Mouse (Mus musculus) lung, adult 2 months (tissue): ENCODE measurements around the gene Satb1.

Source experiments
- CTCF ChIP-seq: fragments of 200-500 bp; IDR thresholded peaks from 2 replicates; pipeline ENCODE4 v1.5.1; 2011; ENCODE audit warnings: mild to moderate bottlenecking, low read length, control low read depth; ENCODE audit not compliant: insufficient read depth
- POLR2A ChIP-seq: fragments of 200-500 bp; IDR thresholded peaks from 2 replicates; pipeline ENCODE4 v1.6.1; 2011; ENCODE audit warnings: low read depth, mild to moderate bottlenecking, control low read depth, low read length, borderline replicate concordance; ENCODE audit errors: extremely low read depth

DNA sequence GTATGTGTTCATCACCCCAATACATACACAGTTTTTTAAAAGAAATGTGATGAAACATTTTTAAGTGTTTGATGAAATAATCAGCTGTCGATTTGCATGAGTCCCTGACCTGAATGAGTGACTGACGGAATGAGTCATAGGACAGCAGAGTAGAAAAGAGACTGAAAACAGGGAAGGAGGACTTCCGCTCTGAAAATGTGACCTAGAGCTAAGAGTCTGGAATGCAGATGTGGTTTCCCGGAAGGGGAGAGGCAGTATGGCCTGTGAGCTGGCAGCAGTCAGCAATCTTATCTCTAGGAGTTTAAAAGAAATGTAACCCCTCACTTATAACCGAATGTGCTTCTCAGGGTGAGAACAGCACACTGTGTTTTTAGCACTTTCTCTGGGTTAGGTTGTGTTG, 20.9 kb upstream of the Satb1 start:
- TF ChIP-seq CTCF (no peak), POLR2A (no peak)
